Mouse (Mus musculus) common myeloid progenitor, adult 5-6 weeks (primary cell): ENCODE results near the gene Dclk1. TPM values are rescaled to one million over a fixed set of nuclear protein-coding genes. Genes with fewer than 3 reads are reported as not detected.

ENCODE experiments used
- ATAC-seq: replicated peaks from 2 replicates; pipeline ENCODE4 v1.8.0; 2016; ENCODE audit warnings: low read depth, mild to moderate bottlenecking, moderate TSS enrichment, inconsistent platforms; ENCODE audit not compliant: poor library complexity, severe bottlenecking
- total RNA-seq: library from RNA; stranded (forward); fragments of 200-1000, 187-1606 nt; gene quantifications from 2 replicates; pipeline ENCODE4 v1.2.3, GENCODE M21; 2017

Gene Dclk1
- total RNA-seq, 1 experiment from 2014 or later = not detected

DNA sequence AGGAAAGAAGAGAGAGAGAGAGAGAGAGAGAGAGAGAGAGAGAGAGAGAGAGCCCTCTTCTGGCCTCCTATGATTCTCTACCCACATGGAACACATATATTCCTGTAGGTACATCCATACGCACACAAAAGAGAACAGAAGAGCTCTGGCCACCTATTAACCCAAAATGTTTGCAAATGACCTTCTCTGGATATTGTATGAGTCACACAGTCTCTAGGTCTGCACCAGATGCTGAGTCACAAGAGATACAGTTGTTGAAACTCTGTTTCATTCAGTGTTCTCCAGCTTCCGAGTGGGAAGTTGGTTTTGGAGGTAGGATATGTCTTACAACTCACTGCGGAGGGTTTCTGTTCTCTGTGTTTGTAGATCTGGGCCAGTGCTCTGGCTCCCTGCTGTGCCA lies 78.4 kb downstream of the Dclk1 start:
- ATAC-seq = no peak

DNA sequence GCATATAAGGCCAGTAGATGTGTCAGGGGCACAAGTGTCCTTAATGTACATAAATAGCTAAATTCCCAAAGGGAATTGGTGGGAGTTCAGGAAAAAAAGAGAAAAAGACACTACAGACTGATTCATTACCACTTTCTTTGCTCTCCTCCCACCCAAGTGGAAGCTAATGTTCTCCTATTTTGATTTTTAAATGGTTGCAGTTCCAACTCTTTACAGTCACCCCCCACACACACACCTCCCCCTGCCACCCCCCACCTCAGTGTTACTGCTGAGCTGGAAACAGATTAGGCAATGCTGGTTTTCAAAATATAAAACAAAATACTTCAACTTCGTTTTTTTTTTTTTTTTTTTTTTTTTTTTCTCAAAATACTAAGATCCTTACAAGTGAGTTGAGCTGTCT lies 81.9 kb downstream of the Dclk1 start:
- ATAC-seq = no peak

DNA sequence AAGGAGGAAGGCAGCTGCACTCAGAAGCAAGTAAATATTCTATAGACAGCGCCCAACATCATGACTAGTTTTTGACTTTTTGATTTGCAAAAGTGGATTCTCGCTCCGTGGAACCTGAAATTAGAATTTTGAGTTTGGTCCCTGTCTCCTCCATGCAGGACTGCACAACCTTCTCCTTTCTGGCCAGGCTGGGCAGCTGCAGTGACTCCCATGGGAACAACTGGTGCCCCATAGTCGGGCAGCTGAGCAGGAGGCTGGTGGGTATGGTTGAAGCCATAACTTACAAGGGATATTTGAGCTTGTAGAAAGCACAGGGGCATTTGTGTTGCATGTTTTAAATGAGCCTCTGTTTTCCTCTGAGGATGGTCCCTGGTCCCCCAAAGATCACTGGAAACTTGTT lies 88.3 kb downstream of the Dclk1 start:
- ATAC-seq = no peak

DNA sequence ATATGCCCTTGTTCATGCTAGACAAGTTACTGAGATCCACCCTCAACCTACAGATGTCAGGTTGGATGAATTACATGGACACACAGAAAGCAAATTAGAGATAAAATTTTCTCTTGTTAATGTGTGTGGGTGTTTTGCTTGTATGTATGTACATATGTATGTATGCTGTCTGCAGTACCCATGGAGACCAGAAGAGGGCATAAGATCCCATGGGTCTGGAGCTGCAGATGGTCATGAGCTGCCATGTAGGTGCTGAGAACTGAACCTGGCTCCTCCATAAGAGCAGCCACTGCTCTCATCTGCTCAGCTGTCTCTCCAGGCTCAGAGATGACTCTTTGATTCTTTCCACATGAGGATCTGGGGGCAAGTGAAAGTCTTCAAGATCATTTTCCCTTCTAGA lies 89.5 kb downstream of the Dclk1 start:
- no peak for ATAC-seq

DNA sequence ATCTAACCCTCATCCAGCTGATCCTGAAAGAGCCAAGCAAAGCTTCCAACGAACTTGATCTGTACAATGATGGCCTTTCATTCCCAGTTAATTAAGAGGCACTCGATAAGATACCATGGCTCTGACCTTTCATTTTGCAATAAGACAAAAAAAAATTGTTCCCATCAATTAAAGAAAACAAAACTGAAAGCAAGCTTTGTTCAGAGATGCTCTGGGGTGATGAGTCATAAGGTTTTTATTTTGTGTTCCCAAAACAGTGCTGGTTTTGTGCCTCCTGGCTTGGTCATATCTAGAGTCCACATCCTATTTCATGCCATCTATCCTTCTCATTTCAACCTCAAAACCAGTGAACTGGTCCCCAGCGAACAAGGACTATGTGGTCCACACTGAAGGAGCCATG lies 91.3 kb downstream of the Dclk1 start:
- ATAC-seq = no peak

DNA sequence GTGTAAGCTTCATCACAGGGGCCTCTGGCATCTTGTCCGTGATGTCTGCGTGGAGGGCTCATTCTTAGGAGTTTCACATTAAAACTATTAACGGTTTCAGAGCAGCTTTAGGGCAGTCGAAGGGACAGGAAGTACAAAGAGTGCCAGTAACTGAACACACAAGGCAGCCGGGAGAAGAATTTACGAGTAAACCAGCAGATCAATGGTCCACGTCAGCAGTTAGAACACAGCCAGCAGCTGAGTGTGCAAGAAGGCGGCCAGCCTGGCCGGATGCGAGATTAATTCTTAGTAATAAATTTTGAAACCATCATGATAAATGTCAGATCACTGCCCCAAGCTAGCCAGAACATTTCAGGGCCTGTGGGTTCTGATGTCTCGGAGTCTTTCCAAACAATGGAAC lies 94.7 kb downstream of the Dclk1 start:
- ATAC-seq = no peak

DNA sequence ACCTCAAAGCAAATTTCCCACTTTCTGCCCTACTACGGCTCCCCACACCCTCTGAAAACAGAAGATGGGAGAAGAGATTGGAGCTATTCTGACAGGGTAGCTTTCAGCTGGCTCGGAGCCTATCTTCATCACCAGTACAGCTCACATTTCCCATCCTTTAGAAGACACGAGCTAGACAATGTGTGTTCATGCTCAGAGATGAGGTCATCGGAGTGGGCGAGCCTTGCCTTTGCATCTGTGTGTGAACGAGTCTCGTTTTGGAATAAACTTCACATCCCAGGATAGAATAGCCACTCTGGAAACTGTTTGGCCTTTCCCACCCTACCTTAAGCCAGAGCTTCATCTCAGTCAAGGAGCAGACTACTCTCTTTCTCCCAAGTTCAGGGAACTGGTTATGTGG lies 95.5 kb downstream of the Dclk1 start:
- no peak for ATAC-seq

DNA sequence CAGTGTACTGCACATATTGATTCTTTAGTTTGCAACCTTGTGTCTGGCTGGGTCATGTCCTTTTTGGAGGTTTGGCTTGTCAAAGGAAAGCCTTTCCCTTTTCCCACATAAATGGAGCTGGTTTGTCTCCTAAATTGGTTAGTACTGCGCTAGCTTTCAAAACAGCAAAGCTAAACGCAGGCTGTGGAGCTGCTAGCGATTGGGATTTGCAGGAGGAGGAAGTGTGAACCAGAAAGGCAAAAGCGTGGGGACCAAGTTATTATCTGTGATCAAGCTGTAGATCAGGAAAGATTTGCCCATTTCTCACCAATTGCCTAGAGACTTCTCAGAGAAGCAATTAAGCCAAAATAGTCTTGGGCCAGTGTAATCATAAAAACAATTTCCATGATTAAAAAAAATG lies 100.3 kb downstream of the Dclk1 start:
- no peak for ATAC-seq

DNA sequence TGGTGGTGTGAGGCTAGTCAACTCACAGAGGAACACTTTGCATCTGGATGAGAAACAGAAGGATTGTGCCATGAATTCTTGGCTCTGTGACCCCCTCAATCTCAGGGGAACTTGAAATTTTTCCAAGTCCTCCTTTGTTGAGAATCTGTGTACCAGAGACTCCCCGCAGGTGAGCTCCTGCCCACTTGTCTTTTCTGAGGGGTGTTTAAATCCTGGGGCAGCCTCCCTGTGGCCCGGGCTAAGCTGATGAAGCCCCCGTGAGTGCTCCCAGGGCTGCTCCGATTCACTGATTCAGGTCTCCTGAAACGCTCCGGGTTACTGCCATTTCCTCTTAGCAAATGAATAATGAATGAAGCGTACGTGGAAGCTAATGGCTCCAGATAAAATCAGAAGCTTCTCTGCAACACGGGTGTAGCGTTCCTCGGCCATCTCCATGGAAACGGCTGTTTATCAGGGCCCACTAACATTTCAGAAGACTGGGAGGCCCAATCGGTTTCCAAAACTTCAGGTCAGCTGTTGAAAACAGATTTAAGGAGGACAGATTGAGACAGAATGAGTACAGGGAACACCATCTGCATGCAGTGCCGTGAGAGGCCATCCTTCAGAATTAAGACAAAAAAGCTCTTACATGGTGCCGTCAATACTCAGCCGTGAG lies 105.3 kb downstream of the Dclk1 start:
- no peak for ATAC-seq

DNA sequence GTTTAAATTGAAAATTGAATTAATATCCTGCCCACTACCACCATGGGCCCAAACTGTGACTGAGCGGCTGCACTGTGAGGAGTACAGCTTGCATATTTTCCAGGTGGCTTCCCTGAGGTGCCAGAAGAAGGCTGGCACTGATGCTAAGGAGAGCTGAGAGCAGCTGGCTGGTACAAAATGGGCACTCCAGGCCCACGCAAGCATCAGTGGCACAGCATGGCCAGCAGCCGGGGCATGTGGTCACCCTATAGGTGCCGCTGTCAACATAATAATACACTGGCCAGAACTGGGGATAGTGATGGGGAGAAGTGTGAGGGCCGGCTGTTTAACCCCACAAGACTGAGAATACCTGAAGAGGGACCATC lies 105.8 kb downstream of the Dclk1 start:
- ATAC-seq = no peak

DNA sequence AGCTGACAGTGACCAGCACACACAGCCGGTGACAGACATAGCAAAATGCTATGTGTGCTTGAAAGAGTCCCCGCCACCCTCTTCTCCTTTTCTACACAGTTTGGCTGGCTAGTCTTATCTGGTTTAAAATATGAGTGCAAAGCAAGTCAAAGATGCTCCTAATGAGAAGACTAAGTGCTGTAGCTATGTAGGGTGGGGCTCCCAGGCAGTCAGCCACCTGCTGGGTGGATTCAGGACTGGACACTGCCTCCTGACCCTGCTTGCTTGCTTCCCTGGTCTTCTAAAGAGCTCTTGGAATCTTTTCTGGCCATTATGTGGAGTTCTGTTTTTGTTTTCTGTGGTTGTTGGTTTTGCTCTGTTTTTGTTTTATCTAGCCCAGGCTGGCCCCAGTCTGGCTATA lies 108.0 kb downstream of the Dclk1 start:
- no peak for ATAC-seq

DNA sequence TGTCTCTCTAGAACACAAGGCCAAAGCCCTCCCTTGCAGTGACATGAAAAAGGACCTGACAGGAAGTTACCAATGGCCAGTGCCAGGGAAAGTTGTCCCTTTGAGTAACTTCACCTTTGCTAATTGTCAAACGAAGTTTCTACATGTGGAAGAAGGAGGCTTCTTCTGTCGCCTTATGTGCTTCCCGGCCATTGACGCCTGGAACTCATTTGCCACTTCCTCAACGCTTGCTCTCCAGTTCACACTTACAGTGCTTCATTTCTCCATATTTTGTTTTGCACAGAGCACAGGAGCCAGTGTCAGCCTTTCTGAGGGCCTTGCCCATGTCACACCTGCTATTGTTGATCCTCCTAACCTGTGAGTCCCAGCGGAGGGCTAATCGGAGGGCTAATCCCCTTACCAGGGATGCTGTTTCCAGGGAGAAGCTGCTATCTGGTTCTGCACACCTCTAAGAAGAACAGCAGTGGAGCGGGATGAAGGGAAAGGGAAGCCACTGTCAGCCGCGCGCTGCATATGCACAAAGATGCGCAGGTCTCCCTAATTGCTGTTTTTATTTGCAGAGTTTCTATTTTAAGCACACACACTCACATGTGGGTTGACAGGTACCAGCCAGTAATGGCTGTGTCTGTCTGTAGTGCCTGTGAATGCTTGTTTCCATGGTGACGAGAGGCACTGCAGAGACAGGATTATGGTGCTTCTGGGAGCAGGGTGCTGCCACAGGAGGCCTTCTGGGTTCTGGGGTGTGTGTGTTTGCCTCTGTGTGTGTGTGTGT lies 109.3 kb downstream of the Dclk1 start:
- no peak for ATAC-seq

DNA sequence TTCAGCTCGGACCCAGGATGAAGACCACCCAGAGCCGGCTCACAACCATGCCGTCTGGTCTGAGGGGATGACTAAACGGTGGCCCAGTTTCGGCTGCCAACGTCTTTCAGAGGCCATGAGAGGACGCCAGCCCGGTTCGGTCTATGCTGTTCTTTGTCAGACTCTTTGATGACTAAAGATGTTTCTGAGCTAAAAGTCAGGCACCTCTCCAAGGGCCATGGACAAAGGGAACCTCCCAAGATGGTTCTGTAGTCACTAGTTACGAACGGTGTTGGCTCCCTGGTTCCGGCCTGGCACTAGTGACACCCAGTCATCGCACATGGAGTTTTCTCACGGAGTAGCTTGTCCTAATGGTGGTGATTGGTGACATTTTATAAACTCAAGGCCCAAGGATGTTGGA lies 110.4 kb downstream of the Dclk1 start:
- no peak for ATAC-seq

DNA sequence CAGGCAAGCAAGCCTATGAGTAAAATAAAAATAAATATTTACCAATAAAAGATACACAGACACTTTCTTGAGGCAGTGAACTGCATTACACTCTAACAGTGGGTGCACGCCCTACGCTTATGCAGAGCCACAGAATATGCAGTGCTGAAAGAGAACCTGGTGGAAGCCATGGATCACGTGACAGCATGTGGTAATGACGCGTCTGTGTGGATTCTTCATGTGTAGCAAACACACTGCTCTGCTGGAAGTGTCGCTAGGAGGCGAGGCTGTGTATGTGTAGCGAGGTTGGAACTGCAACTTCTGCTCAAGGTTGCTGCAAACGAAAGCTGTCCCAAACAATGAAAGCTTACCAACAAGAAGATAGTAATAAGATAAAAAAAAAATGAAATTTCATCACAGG lies 111.0 kb downstream of the Dclk1 start:
- ATAC-seq = 0 out of 2 replicates have a peak, but pooled peaks have one; percentile 42

DNA sequence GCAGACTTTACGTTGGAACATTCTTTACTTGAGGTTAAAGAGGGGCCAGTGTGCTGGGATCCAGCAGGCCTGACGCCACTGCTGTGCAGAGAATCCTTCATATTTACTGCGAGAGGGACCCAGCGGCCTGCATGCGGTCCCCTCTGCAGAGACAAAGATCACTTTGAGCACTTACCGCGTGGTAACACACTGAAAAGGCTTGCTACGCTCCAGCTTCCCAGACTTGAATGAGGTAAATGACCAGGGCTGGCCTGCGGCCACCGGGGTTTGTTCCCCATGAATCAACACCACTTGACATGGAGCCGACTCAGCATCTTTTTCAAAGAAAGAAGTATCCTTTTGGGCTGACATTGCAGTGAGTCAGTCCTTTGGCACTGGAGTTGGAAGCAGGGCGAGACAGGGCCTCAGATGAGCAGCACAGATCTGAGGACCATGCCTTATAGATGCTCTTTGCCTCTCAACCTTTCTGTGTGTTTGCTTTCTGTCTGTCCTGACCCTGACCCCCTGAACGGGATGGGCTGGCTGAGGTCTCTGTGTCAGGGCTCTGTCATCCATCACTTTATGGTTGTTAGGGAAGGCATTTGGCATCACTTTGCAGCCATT lies 111.8 kb downstream of the Dclk1 start:
- ATAC-seq = no peak

DNA sequence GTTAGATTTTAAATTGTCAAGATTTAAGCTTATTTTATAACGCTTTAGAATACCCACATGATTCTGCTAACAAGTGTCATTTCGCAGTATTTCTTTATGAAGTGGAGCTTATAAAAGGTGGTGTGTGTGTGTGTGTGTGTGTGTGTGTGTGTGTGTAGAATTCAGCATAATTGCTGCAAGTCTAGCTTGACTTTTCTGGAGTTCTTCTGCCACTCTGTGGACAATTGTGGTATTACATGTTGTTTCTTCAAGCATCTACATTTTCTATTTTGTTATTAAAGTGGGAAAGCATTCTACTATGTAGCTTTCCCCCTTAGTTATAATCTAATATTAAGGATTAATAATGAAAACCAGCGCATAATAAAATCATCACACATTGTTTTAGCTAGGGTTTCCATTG lies 112.6 kb downstream of the Dclk1 start:
- ATAC-seq = peak; percentile 72

DNA sequence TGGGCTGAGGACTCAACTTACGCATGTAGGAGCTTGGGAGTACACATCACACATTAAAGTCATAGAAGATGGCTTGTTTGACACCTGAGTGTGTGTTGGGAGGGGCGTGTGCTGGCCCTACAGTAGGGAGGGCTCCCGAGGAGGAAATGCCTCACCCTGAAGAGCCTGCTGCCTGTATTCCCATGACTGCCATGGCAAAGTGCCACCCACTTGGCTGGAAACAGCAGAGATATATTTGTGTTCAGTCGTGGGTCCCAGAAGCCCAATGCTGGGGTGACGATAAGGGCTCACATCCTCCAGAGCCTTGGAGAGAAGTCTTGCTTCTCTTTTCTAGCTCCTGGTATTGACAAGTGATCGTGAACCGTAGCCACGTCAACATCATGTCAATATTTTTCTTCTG lies 116.3 kb downstream of the Dclk1 start:
- ATAC-seq = no peak

DNA sequence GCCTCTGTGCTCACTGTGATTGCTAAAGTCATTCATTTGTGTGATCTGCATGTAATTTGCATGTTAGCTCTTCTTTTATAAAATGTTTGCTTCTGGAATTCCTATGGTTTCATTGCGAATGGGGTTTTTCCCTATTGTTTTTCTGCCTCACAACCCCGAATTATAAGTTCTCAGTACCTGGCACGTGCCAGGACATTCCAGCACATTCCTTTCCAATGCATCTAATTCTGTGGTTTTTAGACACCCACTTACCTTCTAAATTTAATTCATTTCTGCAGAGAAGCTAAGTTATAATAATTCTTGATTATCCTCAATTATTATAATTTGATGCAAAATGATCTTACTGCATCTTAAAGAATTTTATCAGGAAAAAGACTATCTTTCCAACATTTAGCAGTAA lies 118.7 kb downstream of the Dclk1 start:
- no peak for ATAC-seq

DNA sequence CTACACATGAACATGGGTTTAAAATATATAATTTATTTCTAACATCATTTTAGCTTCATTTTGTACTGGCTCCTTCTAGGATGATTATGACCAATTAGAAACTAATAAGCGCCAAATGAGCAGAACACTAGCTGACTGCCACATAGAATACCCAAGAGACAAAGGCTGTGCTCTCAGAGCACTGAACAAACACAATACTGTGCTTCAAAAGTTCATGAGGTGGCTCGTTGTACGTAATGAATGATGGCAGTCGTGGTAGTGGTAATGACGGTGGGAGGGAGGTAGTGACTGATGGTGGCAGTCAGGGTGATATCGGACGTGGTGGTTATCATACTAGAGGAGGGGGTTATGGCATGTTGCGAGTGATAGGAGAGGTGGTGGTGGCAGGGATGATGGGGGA lies 125.0 kb downstream of the Dclk1 start:
- ATAC-seq = no peak

DNA sequence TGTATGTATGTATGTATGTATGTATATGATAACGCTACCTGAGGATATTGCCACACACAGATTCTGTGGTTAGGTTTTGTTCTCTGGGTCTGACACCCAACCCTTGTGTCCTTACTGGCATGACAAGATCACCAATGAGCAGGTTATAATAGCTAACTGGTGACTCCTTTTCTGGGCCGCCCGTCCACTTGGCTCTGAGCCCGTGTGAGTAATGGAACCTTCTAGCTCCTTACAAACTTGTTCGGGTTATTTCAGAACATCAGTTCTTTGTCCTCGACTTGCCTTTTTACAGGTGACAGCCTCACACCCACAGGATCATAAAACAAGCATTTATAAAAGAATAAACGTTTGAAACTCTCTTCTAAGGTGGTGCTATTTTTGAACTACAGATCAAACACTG lies 127.0 kb downstream of the Dclk1 start:
- ATAC-seq = no peak

DNA sequence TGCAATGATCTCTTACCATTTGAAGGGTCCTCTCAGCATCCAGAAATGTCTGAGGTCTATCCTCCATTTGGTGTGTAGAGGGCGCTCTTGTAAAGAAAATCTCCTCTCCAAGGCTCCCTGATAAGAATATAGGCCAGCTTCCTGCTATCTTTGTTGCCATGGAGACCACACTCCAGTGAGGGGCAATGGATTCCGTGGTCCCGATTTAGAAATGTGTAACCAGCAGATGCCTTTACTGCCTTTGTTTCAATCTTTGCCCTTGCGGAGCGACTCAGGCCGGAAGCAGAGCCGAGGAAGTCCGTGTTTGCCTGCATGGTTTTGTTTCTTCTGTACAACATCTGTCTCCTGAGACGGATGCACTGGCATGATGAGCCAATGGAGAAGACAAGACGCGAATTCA lies 131.5 kb downstream of the Dclk1 start:
- ATAC-seq = peak; percentile 91

DNA sequence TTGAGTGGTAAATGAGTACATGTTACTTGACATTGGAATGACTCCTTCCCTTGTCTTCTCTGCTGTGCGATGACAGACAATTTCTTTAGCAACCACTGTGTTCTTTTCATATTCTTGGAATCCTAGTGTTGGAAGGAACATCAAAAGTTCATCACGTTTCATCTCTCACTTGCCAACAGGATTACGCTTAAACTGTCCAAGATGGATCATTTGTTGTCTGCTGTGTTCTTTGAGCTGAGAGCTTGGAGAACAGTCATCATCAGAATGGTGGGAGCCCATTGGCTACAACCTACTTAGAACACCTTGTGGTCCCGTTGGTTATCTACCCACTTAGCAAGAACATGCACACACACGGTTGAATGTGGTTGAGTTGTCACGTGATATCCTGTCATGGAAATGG lies 136.4 kb downstream of the Dclk1 start:
- ATAC-seq = no peak
